Mouse (Mus musculus) MEL (cell line): ENCODE measurements at regions not wholly inside any gene's neighbourhood (a gene's known extent, or its start where the extent isn't known, plus 50 kb on each side); places are given as distances from the start of the nearest gene placed in this dataset.

Experiments
- CTCF ChIP-seq, 3 experiments: IDR thresholded peaks in 2 of 3; conservative IDR thresholded peaks in 1 of 3; 2 replicates each; pipeline ENCODE4 v1.5.1; 2011 to 2012; ENCODE audit warnings: low read length in 3 of 3, low read depth in 2 of 3, mild to moderate bottlenecking in 2 of 3, improper control_type of control experiment in 1 of 3, inconsistent platforms in 1 of 3, mixed read lengths in 1 of 3, moderate library complexity in 1 of 3; ENCODE audit not compliant: control insufficient read depth in 1 of 3, insufficient read depth in 1 of 3, poor library complexity in 1 of 3, severe bottlenecking in 1 of 3
- EP300 ChIP-seq, 2 experiments: IDR thresholded peaks; 2 replicates each; pipeline ENCODE4 v1.6.1; 2011; ENCODE audit warnings: improper control_type of control experiment in 2 of 2, low read length in 2 of 2, low read depth in 1 of 2, mild to moderate bottlenecking in 1 of 2
- MYB ChIP-seq: IDR thresholded peaks from 2 replicates; pipeline ENCODE4 v1.6.1; 2011; ENCODE audit warnings: mild to moderate bottlenecking, low read depth, low read length, improper control_type of control experiment
- MYC ChIP-seq: IDR thresholded peaks from 2 replicates; pipeline ENCODE4 v1.6.1; 2011; ENCODE audit warnings: low read depth, mild to moderate bottlenecking, low read length, improper control_type of control experiment, moderate library complexity
- SIN3A ChIP-seq: IDR thresholded peaks from 2 replicates; pipeline ENCODE4 v1.6.1; 2012; ENCODE audit warnings: low read length, improper control_type of control experiment, inconsistent platforms
- ZKSCAN1 ChIP-seq: IDR thresholded peaks from 2 replicates; pipeline ENCODE4 v1.6.1; 2012; ENCODE audit warnings: low read depth, mild to moderate bottlenecking, inconsistent platforms, low read length, improper control_type of control experiment, moderate library complexity

DNA sequence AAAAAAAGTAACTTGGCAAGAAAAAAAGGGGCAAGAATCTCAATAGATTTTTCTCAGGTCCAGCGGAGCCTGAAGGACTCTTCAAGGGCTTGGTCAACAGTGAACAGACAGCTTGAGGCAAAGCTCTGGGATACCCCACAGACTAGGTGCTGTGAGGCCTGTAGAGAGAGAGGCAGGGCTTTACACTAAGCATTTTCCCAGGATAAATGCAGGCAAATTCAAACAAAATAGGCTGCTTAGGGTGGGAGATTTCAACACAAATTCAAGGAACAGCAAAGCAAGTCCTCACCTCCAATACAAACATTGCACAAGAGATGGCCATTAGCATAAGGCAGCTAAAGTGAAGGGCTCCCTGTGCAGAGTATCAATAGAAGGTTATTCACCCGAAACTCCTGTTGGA lies 225.3 kb upstream of the Adgrl2 start:
- no peak for TF ChIP-seq ZKSCAN1
- no peak for TF ChIP-seq MYB
- no peak for TF ChIP-seq EP300 (IDR thresholded peaks at IDR 0.05; ENCODE audit: low read depth in 1 of 2, low read length in 2 of 2)
- TF ChIP-seq SIN3A = no peak
- no peak for TF ChIP-seq CTCF (IDR thresholded peaks at IDR 0.05 in 2 of 3, conservative IDR thresholded peaks at IDR 0.05 in 1 of 3; ENCODE audit: control insufficient read depth in 1 of 3, insufficient read depth in 1 of 3, low read depth in 2 of 3, low read length in 3 of 3, poor library complexity in 1 of 3, severe bottlenecking in 1 of 3)
- TF ChIP-seq MYC = no peak
